Mouse (Mus musculus): ENCODE results near the gene Ccl6.

The Ccl6 gene

GRCm38 (mm10) chr11:83595669-83596455, 3.0 kb upstream of the Ccl6 start:
- DNase-seq, result no peak

- no peak for DNase-seq
Measured at GRCm38 (mm10) chr11:83593453-83593852, 566 bp upstream of the Ccl6 start.

GRCm38 (mm10) chr11:83584232-83584631, 8.7 kb downstream of the Ccl6 start:
- no peak for DNase-seq

GRCm38 (mm10) chr11:83583450-83583754, 9.5 kb downstream of the Ccl6 start:
- DNase-seq, result no peak

GRCm38 (mm10) chr11:83582626-83583449, 10.0 kb downstream of the Ccl6 start:
- DNase-seq, result peak in 1 of 2 experiments; percentile 17

- DNase-seq, result peak; percentile 17 to 48
Measured at GRCm38 (mm10) chr11:83581626-83582610, 11.0 kb downstream of the Ccl6 start.

- DNase-seq, result no peak
Measured at GRCm38 (mm10) chr11:83580699-83581232, 12.1 kb downstream of the Ccl6 start.

GRCm38 (mm10) chr11:83578999-83579398, 13.9 kb downstream of the Ccl6 start:
- DNase-seq, result no peak

- no peak for DNase-seq
Measured at GRCm38 (mm10) chr11:83578186-83578760, 14.6 kb downstream of the Ccl6 start, which contains the start of gene Ccl9. Ccl9 (minus strand) TSS chr11:83578636.

- DNase-seq, result no peak
Measured at GRCm38 (mm10) chr11:83576927-83577555, 15.8 kb downstream of the Ccl6 start.

GRCm38 (mm10) chr11:83572834-83573233, 20.1 kb downstream of the Ccl6 start:
- peak in 1 of 2 experiments; percentile 7 for DNase-seq

GRCm38 (mm10) chr11:83572223-83572622, 20.7 kb downstream of the Ccl6 start:
- DNase-seq, result peak; percentile 40 to 50

- DNase-seq, result no peak
Measured at GRCm38 (mm10) chr11:83570189-83570588, 22.7 kb downstream of the Ccl6 start.

- DNase-seq, result no peak
Measured at GRCm38 (mm10) chr11:83569249-83569648, 23.6 kb downstream of the Ccl6 start.

GRCm38 (mm10) chr11:83568786-83569185, 24.1 kb downstream of the Ccl6 start:
- no peak for DNase-seq

- DNase-seq, result no peak
Measured at GRCm38 (mm10) chr11:83568061-83568460, 24.8 kb downstream of the Ccl6 start.

- DNase-seq, result no peak
Measured at GRCm38 (mm10) chr11:83567311-83567710, 25.6 kb downstream of the Ccl6 start.

- DNase-seq, result no peak
Measured at GRCm38 (mm10) chr11:83566617-83567016, 26.3 kb downstream of the Ccl6 start.

- DNase-seq, result peak; percentile 27 to 48
Measured at GRCm38 (mm10) chr11:83563754-83564153, 29.1 kb downstream of the Ccl6 start.

- DNase-seq, result no peak
Measured at GRCm38 (mm10) chr11:83562311-83562887, 30.5 kb downstream of the Ccl6 start.

GRCm38 (mm10) chr11:83560405-83560804, 32.5 kb downstream of the Ccl6 start:
- DNase-seq, result no peak

Data from kidney, postnatal 4 days (tissue).